Mouse (Mus musculus) naive thymus-derived CD4-positive, alpha-beta T cell, adult 5 months (primary cell): Measurements from ENCODE around the gene Tnp1. TPM values are rescaled to one million over a fixed set of nuclear protein-coding genes. Genes with fewer than 3 reads are reported as not detected.

Source experiments
- polyA plus RNA-seq: library from polyadenylated mRNA; unstranded; fragments of 100-300 nt; shearing (Covaris generic); gene quantifications from one replicate; pipeline ENCODE4 v1.2.1, GENCODE M21; 2017

Gene Tnp1
- not detected for polyA plus RNA-seq

DNA sequence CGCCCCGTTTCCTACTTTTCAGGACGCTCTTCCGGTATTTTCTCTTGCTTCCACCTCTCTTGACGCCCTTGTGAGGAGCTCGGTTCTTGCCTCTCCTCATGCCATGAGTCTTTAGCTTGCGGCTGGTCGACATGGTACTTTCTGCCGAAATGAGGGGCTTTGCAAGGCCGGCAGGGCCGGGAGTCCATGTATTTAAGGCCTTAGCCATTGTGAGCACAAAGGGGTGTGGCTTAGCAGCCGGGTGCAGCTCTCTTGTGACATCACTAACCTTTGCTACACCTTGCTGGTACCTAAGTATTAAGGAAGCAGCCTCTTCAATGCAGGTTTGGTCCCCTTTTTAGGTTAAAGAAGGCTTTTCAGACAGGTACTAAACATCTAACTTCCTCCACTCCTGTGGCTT lies at the start of gene Tnp1:
Tnp1 (minus strand) TSS at position 179 of the 400 bp plus-strand sequence.

Other genes starting within 250 kb of the Tnp1 start
- gene Igfbp2, start 191.4 kb downstream of the Tnp1 start, polyA plus RNA-seq = not detected
- gene Igfbp5, start 141.0 kb downstream of the Tnp1 start, polyA plus RNA-seq = not detected